Mouse (Mus musculus) liver, postnatal 0 days (tissue): ENCODE measurements around the gene Sema6c.

ENCODE experiments used
- CTCF ChIP-seq: sonication (generic); IDR thresholded peaks from 2 replicates; pipeline ENCODE4 v1.5.1; 2016; ENCODE audit warnings: antibody characterized with exemption, low read depth
- EP300 ChIP-seq: IDR thresholded peaks from 2 replicates; pipeline ENCODE4 v1.6.1; 2016; ENCODE audit warnings: antibody characterized with exemption, low read depth, mild to moderate bottlenecking

DNA sequence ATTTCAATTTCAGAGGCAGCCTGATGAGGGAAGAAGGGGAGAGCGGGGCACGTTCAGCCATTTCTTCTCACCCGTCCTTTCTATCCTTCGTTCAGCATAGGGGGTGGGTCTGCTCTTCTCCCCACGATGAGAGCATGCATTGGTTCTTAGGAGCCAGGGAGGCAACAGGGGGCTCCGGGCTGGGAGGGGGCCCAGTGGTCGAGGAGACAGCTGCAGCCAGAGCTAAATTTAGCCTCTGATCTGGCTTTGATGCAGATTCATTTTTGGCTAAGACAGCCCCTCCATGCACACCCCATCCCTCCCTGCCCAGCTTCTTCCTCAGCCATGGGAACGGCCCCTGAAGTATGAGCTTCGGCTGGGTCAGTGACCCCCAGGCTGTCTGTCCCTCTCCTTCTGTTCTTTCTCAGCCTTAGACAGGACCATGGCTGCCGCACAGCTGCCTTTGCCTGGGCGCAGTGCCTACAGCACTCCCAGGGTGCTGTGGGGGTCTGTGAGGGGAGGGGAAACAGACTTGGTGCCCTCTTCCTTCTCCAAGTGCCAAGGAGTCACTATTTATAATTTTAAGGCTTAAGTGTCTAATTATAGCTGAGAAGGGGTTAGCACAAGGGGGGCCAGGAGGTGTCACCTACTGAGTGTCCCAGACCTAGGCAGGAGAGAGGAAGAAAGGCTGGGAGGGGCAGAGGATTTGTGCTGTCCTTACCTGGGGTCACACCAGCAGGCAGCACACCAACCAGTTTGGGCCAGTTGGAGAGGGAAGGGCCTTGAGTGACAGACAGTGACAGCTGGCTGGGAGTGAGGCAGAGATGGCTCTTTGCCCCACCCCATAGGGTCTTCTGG is 3.4 kb downstream of the Sema6c start:
- no peak for TF ChIP-seq CTCF
- no peak for TF ChIP-seq EP300
